ENCODE assay signal across 16 mouse cellular contexts in genomic region chr12:112456144-112456713, GRCm38 (mm10). TPM values are rescaled to one million over a fixed set of nuclear protein-coding genes. Genes with fewer than 3 reads are reported as not detected.
DNase-seq lines count a peak whose midpoint lies in the region; ATAC-seq lines count a peak whose summit lies in the region.
"Had no signal": no experiment of that assay in that cellular context is flagged by ENCODE, and none has a peak within 500 bp of the region (broad histone marks: within the 10 kb centered on the region; RNA-seq: fewer than 3 reads in every experiment).

No protein-coding gene starts in this region.

- no peaks in the 10 kb centered on the region for H3K36me3 ChIP-seq in heart, embryonic 10.5 days
- H3K36me3 ChIP-seq in kidney, embryonic 16.5 days (ENCODE audit: insufficient read depth, low read length): no peaks in the 10 kb centered on the region
- no peaks in the 10 kb centered on the region for H3K36me3 ChIP-seq in hindbrain, embryonic 16.5 days (ENCODE audit: control insufficient read depth, insufficient read depth, low read length)
- H3K36me3 ChIP-seq: liver, embryonic 13.5 days; neural tube, embryonic 15.5 days had no signal

- no peak overlapping the region for H3K4me2 ChIP-seq in kidney, embryonic 16.5 days (replicated peaks; ENCODE audit: low read depth, low read length)
- no peak overlapping the region for H3K4me2 ChIP-seq in hindbrain, embryonic 16.5 days (ENCODE audit: low read length)
- H3K4me2 ChIP-seq: liver, embryonic 13.5 days; neural tube, embryonic 15.5 days had no signal

- no peak overlapping the region for H3K27ac ChIP-seq in heart, embryonic 10.5 days
- H3K27ac ChIP-seq in kidney, embryonic 16.5 days (ENCODE audit: low read length): no peak overlapping the region
- H3K27ac ChIP-seq in hindbrain, embryonic 16.5 days (ENCODE audit: low read depth, low read length): no peak overlapping the region
- H3K27ac ChIP-seq: liver, embryonic 13.5 days had no signal

- peaks cover 16% of the 10 kb centered on the region; the same call in 1 of the 2 replicates for H3K27me3 ChIP-seq in heart, embryonic 10.5 days (ENCODE audit: insufficient read depth, poor library complexity, severe bottlenecking)
- no peaks in the 10 kb centered on the region for H3K27me3 ChIP-seq in kidney, embryonic 16.5 days (ENCODE audit: insufficient read depth, low read length)
- no peaks in the 10 kb centered on the region; the same call in 1 of the 2 replicates for H3K27me3 ChIP-seq in hindbrain, embryonic 16.5 days (replicated peaks; ENCODE audit: control insufficient read depth, insufficient read depth, low read length)
- H3K27me3 ChIP-seq: liver, embryonic 13.5 days had no signal

- no peak for ATAC-seq in kidney, embryonic 16.5 days (ENCODE audit: low FRiP score, low TSS enrichment)
- no peak for ATAC-seq in hindbrain, embryonic 16.5 days
- ATAC-seq: Patski had no signal

- no peaks in the 10 kb centered on the region for H3K9me3 ChIP-seq in heart, embryonic 10.5 days
- no peaks in the 10 kb centered on the region for H3K9me3 ChIP-seq in kidney, embryonic 16.5 days (ENCODE audit: low read length)
- no peaks in the 10 kb centered on the region for H3K9me3 ChIP-seq in hindbrain, embryonic 16.5 days (ENCODE audit: control insufficient read depth, low read length)
- H3K9me3 ChIP-seq: liver, embryonic 13.5 days; neural tube, embryonic 15.5 days had no signal

- DNase-seq in heart, adult 11 months: peak; percentile 97
- no peak for DNase-seq in heart, embryonic 10.5 days (ENCODE audit: low spot score)
- DNase-seq in kidney, postnatal 14 days: peak; percentile 36
- DNase-seq in heart, postnatal 10 days: peak; percentile 26 to 33
- DNase-seq in lung, postnatal 14 days: peak; percentile 15
- no peak for DNase-seq in cerebellum, postnatal 10 days
- DNase-seq: cerebellum, adult 8-10 months; embryo, embryonic 11 days; liver, embryonic 13.5 days; spleen, adult 18-20 months had no signal

- no peaks in the 10 kb centered on the region for H3K4me1 ChIP-seq in heart, embryonic 10.5 days
- H3K4me1 ChIP-seq in kidney, embryonic 16.5 days (ENCODE audit: insufficient read depth, low read length): no peaks in the 10 kb centered on the region
- H3K4me1 ChIP-seq in hindbrain, embryonic 16.5 days (ENCODE audit: control insufficient read depth, insufficient read depth, low read depth, low read length): peaks cover 4% of the 10 kb centered on the region
- H3K4me1 ChIP-seq: liver, embryonic 13.5 days had no signal

- H3K9ac ChIP-seq in kidney, embryonic 16.5 days (replicated peaks; ENCODE audit: low read length): no peak overlapping the region
- no peak overlapping the region for H3K9ac ChIP-seq in hindbrain, embryonic 16.5 days (ENCODE audit: low read depth, low read length)
- H3K9ac ChIP-seq: liver, embryonic 13.5 days; neural tube, embryonic 15.5 days had no signal

- 69% methylated on average over 6 of the region's 6 CpGs for WGBS in heart, embryonic 10.5 days
- 69% methylated on average over 6 of the region's 6 CpGs for WGBS in kidney, embryonic 16.5 days
- WGBS in hindbrain, embryonic 16.5 days: 74% methylated on average over 6 of the region's 6 CpGs

- intact Hi-C loops in heart, postnatal 10 days (cut with DNase I): loop anchor here (5.0 kb wide), 1 partner anchor 124 kb away; no protein-coding TSS in a partner anchor

- no peak overlapping the region for H3K4me3 ChIP-seq in heart, embryonic 10.5 days
- H3K4me3 ChIP-seq in kidney, embryonic 16.5 days (ENCODE audit: low read length): no peak overlapping the region
- no peak overlapping the region for H3K4me3 ChIP-seq in hindbrain, embryonic 16.5 days (ENCODE audit: low read length)
- H3K4me3 ChIP-seq: liver, embryonic 13.5 days; neural tube, embryonic 15.5 days had no signal

RNA-seq across cellular contexts. Expression of gene A530016L24Rik, which starts 33.0 kb away (rescaled TPM):
- polyA plus RNA-seq in heart, embryonic 10.5 days (2016; fragmentation: Nextera tagmentation; extraction: Ambion mirVana): 5.6 and 12.4 TPM in 2 replicates
- polyA plus RNA-seq in kidney, embryonic 16.5 days (2015; fragmentation: Nextera tagmentation; extraction: Ambion mirVana): 0.13 and 0.19 TPM in 2 replicates
- total RNA-seq in heart, postnatal 10 days (2021): 10 to 100 TPM; 16.5 to 18.5 TPM
- 0.10 and 0.12 TPM in 2 replicates for polyA plus RNA-seq in hindbrain, embryonic 16.5 days (2015; fragmentation: Nextera tagmentation; extraction: Ambion mirVana)
- total RNA-seq: granulocyte monocyte progenitor cell, adult 5-6 weeks; megakaryocyte-erythroid progenitor cell, adult 5-6 weeks had no signal

Comparison
In these comparisons a context has a peak if more than half of its experiments do, and no peak if none do; other contexts are left out.
1. DNase-seq: peak in heart, adult 11 months (single experiment), kidney, postnatal 14 days (single experiment), heart, postnatal 10 days (2 of 2) and lung, postnatal 14 days (single experiment); none in heart, embryonic 10.5 days (single experiment) and cerebellum, postnatal 10 days (0 of 2).